Mouse (Mus musculus): ENCODE data around the gene Camta1.

GRCm38 (mm10) chr4:151316428-151316827 lies 545.2 kb downstream of the Camta1 start:
- TF ChIP-seq CTCF (IDR thresholded peaks at IDR 0.05; ENCODE audit: low read depth, low read length) (no peak), POLR2A (IDR thresholded peaks at IDR 0.05; ENCODE audit: extremely low read depth, insufficient read depth, low read length) (no peak)

Measured in liver, adult 2 months (tissue).